Mouse (Mus musculus): ENCODE measurements at regions not wholly inside any gene's neighbourhood (a gene's known extent, or its start where the extent isn't known, plus 50 kb on each side); places are given as distances from the start of the nearest gene placed in this dataset.
"Not testable (repeated sequence)": the region's sequence is repeated elsewhere in the genome, so short reads cannot be mapped to it uniquely, and the experiment has no call there.

- WGBS = 90% methylated on average over 3 of the region's 3 CpGs
- Histone ChIP-seq H3K9ac (replicated peaks) (no peak overlapping the region), H3K4me1 (replicated peaks) (no peaks in the 10 kb centered on the region), H3K4me3 (replicated peaks) (no peak overlapping the region), H3K27me3 (no peaks in the 10 kb centered on the region), H3K36me3 (no peaks in the 10 kb centered on the region), H3K4me2 (no peak overlapping the region), H3K27ac (no peak overlapping the region), H3K9me3 (no peaks in the 10 kb centered on the region)
- ATAC-seq (ENCODE audit: insufficient number of reproducible peaks, insufficient read depth, low FRiP score, low TSS enrichment, low read depth) = no peak
Observed at GRCm38 (mm10) chr2:3916365-3916764, 101.2 kb upstream of the Frmd4a start.

GRCm38 (mm10) chr2:3918156-3918555 is 99.4 kb upstream of the Frmd4a start:
- H3K9me3 ChIP-seq = no peaks in the 10 kb centered on the region
- WGBS = 79% methylated on average over 6 of the region's 6 CpGs
- H3K4me3 ChIP-seq (replicated peaks) = no peak overlapping the region
- no peak overlapping the region for H3K4me2 ChIP-seq
- H3K27me3 ChIP-seq = no peaks in the 10 kb centered on the region
- ATAC-seq (ENCODE audit: insufficient number of reproducible peaks, insufficient read depth, low FRiP score, low TSS enrichment, low read depth) = no peak
- H3K36me3 ChIP-seq = no peaks in the 10 kb centered on the region
- H3K9ac ChIP-seq (replicated peaks) = no peak overlapping the region
- no peak overlapping the region for H3K27ac ChIP-seq
- no peaks in the 10 kb centered on the region for H3K4me1 ChIP-seq (replicated peaks)

- no peak overlapping the region for H3K4me3 ChIP-seq (replicated peaks)
- no peak for ATAC-seq (ENCODE audit: insufficient number of reproducible peaks, insufficient read depth, low FRiP score, low TSS enrichment, low read depth)
- no peak overlapping the region for H3K9ac ChIP-seq (replicated peaks)
- H3K27me3 ChIP-seq = no peaks in the 10 kb centered on the region
- WGBS = 86% methylated on average over 3 of the region's 3 CpGs
- no peak overlapping the region for H3K4me2 ChIP-seq
- H3K9me3 ChIP-seq = no peaks in the 10 kb centered on the region
- H3K36me3 ChIP-seq = no peaks in the 10 kb centered on the region
- no peaks in the 10 kb centered on the region for H3K4me1 ChIP-seq (replicated peaks)
- H3K27ac ChIP-seq = no peak overlapping the region
Observed at GRCm38 (mm10) chr2:3919893-3920292, 97.6 kb upstream of the Frmd4a start.

GRCm38 (mm10) chr2:3921084-3921483 is 96.4 kb upstream of the Frmd4a start:
- not testable (repeated sequence) for H3K36me3 ChIP-seq; H3K9ac ChIP-seq (replicated peaks); H3K27ac ChIP-seq; H3K4me2 ChIP-seq; H3K4me3 ChIP-seq (replicated peaks); ATAC-seq (ENCODE audit: insufficient number of reproducible peaks, insufficient read depth, low FRiP score, low TSS enrichment, low read depth); H3K27me3 ChIP-seq; H3K4me1 ChIP-seq (replicated peaks); H3K9me3 ChIP-seq
- 92% methylated on average over 2 of the region's 2 CpGs for WGBS

GRCm38 (mm10) chr2:3922739-3923138 is 94.8 kb upstream of the Frmd4a start:
- no peak for ATAC-seq (ENCODE audit: insufficient number of reproducible peaks, insufficient read depth, low FRiP score, low TSS enrichment, low read depth)
- H3K4me2 ChIP-seq = no peak overlapping the region
- no peaks in the 10 kb centered on the region for H3K36me3 ChIP-seq
- WGBS = 88% methylated on average over 4 of the region's 4 CpGs
- no peak overlapping the region for H3K27ac ChIP-seq
- H3K9me3 ChIP-seq = no peaks in the 10 kb centered on the region
- no peaks in the 10 kb centered on the region for H3K27me3 ChIP-seq
- no peak overlapping the region for H3K9ac ChIP-seq (replicated peaks)
- H3K4me3 ChIP-seq (replicated peaks) = no peak overlapping the region
- H3K4me1 ChIP-seq (replicated peaks) = no peaks in the 10 kb centered on the region

- no peak overlapping the region for H3K27ac ChIP-seq
- WGBS = 68% methylated on average over 6 of the region's 6 CpGs
- H3K4me3 ChIP-seq (replicated peaks) = no peak overlapping the region
- no peak overlapping the region for H3K9ac ChIP-seq (replicated peaks)
- H3K27me3 ChIP-seq = no peaks in the 10 kb centered on the region
- no peak overlapping the region for H3K4me2 ChIP-seq
- H3K4me1 ChIP-seq (replicated peaks) = no peaks in the 10 kb centered on the region
- ATAC-seq (ENCODE audit: insufficient number of reproducible peaks, insufficient read depth, low FRiP score, low TSS enrichment, low read depth) = no peak
- no peaks in the 10 kb centered on the region for H3K9me3 ChIP-seq
- H3K36me3 ChIP-seq = no peaks in the 10 kb centered on the region
Observed at GRCm38 (mm10) chr2:3924696-3925095, 92.8 kb upstream of the Frmd4a start.

- Histone ChIP-seq H3K27ac (no peak overlapping the region), H3K4me3 (replicated peaks) (no peak overlapping the region), H3K4me2 (no peak overlapping the region), H3K36me3 (no peaks in the 10 kb centered on the region), H3K27me3 (no peaks in the 10 kb centered on the region), H3K9me3 (no peaks in the 10 kb centered on the region), H3K9ac (replicated peaks) (no peak overlapping the region), H3K4me1 (replicated peaks) (no peaks in the 10 kb centered on the region)
- WGBS = 77% methylated on average over 3 of the region's 3 CpGs
- ATAC-seq (ENCODE audit: insufficient number of reproducible peaks, insufficient read depth, low FRiP score, low TSS enrichment, low read depth) = no peak
Observed at GRCm38 (mm10) chr2:3925199-3925598, 92.3 kb upstream of the Frmd4a start.

GRCm38 (mm10) chr2:3926129-3926528 is 91.4 kb upstream of the Frmd4a start:
- H3K4me3 ChIP-seq (replicated peaks) = no peak overlapping the region
- ATAC-seq (ENCODE audit: insufficient number of reproducible peaks, insufficient read depth, low FRiP score, low TSS enrichment, low read depth) = no peak
- H3K4me2 ChIP-seq = no peak overlapping the region
- no peaks in the 10 kb centered on the region for H3K9me3 ChIP-seq
- H3K27ac ChIP-seq = no peak overlapping the region
- H3K27me3 ChIP-seq = no peaks in the 10 kb centered on the region
- no peaks in the 10 kb centered on the region for H3K4me1 ChIP-seq (replicated peaks)
- H3K36me3 ChIP-seq = no peaks in the 10 kb centered on the region
- no peak overlapping the region for H3K9ac ChIP-seq (replicated peaks)

GRCm38 (mm10) chr2:3927141-3927810 is 90.2 kb upstream of the Frmd4a start:
- H3K9me3 ChIP-seq = no peaks in the 10 kb centered on the region
- H3K9ac ChIP-seq (replicated peaks) = no peak overlapping the region
- no peak overlapping the region for H3K4me2 ChIP-seq
- 54% methylated on average over 8 of the region's 8 CpGs for WGBS
- H3K4me1 ChIP-seq (replicated peaks) = no peaks in the 10 kb centered on the region
- no peaks in the 10 kb centered on the region for H3K27me3 ChIP-seq
- no peaks in the 10 kb centered on the region for H3K36me3 ChIP-seq
- ATAC-seq (ENCODE audit: insufficient number of reproducible peaks, insufficient read depth, low FRiP score, low TSS enrichment, low read depth) = no peak
- no peak overlapping the region for H3K4me3 ChIP-seq (replicated peaks)
- H3K27ac ChIP-seq = no peak overlapping the region

GRCm38 (mm10) chr2:3927853-3928252 is 89.7 kb upstream of the Frmd4a start:
- H3K9ac ChIP-seq (replicated peaks) = no peak overlapping the region
- no peaks in the 10 kb centered on the region for H3K4me1 ChIP-seq (replicated peaks)
- H3K4me3 ChIP-seq (replicated peaks) = no peak overlapping the region
- no peaks in the 10 kb centered on the region for H3K9me3 ChIP-seq
- 80% methylated on average over 4 of the region's 4 CpGs for WGBS
- no peak overlapping the region for H3K4me2 ChIP-seq
- no peak for ATAC-seq (ENCODE audit: insufficient number of reproducible peaks, insufficient read depth, low FRiP score, low TSS enrichment, low read depth)
- no peak overlapping the region for H3K27ac ChIP-seq
- no peaks in the 10 kb centered on the region for H3K36me3 ChIP-seq
- no peaks in the 10 kb centered on the region for H3K27me3 ChIP-seq

GRCm38 (mm10) chr2:3930650-3931049 is 86.9 kb upstream of the Frmd4a start:
- WGBS = 90% methylated on average over 5 of the region's 5 CpGs
- Histone ChIP-seq H3K36me3 (no peaks in the 10 kb centered on the region), H3K4me2 (no peak overlapping the region), H3K9me3 (no peaks in the 10 kb centered on the region), H3K9ac (replicated peaks) (no peak overlapping the region), H3K27me3 (no peaks in the 10 kb centered on the region), H3K27ac (no peak overlapping the region), H3K4me3 (replicated peaks) (no peak overlapping the region), H3K4me1 (replicated peaks) (no peaks in the 10 kb centered on the region)
- no peak for ATAC-seq (ENCODE audit: insufficient number of reproducible peaks, insufficient read depth, low FRiP score, low TSS enrichment, low read depth)

- Histone ChIP-seq H3K4me3 (replicated peaks) (no peak overlapping the region), H3K27me3 (no peaks in the 10 kb centered on the region), H3K9me3 (no peaks in the 10 kb centered on the region), H3K9ac (replicated peaks) (no peak overlapping the region), H3K36me3 (no peaks in the 10 kb centered on the region), H3K27ac (no peak overlapping the region), H3K4me2 (no peak overlapping the region), H3K4me1 (replicated peaks) (no peaks in the 10 kb centered on the region)
- no peak for ATAC-seq (ENCODE audit: insufficient number of reproducible peaks, insufficient read depth, low FRiP score, low TSS enrichment, low read depth)
- 83% methylated on average over 2 of the region's 2 CpGs for WGBS
Observed at GRCm38 (mm10) chr2:3940786-3941185, 76.7 kb upstream of the Frmd4a start.

Data from limb, embryonic 12.5 days (tissue).